Mouse (Mus musculus) heart, adult 2 months (tissue): ENCODE measurements at regions not wholly inside any gene's neighbourhood (a gene's known extent, or its start where the extent isn't known, plus 50 kb on each side); places are given as distances from the start of the nearest gene placed in this dataset.

Experiments used
- CTCF ChIP-seq: fragments of 200-600 bp; IDR thresholded peaks from 2 replicates; pipeline ENCODE4 v1.8.1; 2022; ENCODE audit warnings: antibody characterized with exemption, mild to moderate bottlenecking, moderate library complexity
- POLR2A ChIP-seq: fragments of 200-500 bp; IDR thresholded peaks from 2 replicates; pipeline ENCODE4 v1.6.1; 2011; ENCODE audit warnings: mild to moderate bottlenecking, low read depth, low read length, control low read depth; ENCODE audit not compliant: insufficient read depth

GRCm38 (mm10) chr4:125923225-125923624 is 101.1 kb upstream of the Csf3r start:
- TF ChIP-seq POLR2A (no peak), CTCF (no peak)
